Mouse (Mus musculus) C2C12 (cell line): Measurements from ENCODE around the gene Gpr3.
A peak's percentile ranks its signal among the peaks of the same experiment; 100 is the strongest.

Source experiments
- CTCF ChIP-seq: IDR thresholded peaks from one replicate; pipeline ENCODE4 v1.5.1; 2011; ENCODE audit not compliant: control insufficient read depth, insufficient read depth, insufficient read length
- MAX ChIP-seq: IDR thresholded peaks from one replicate; pipeline ENCODE4 v1.6.1; 2011; ENCODE audit warnings: mild to moderate bottlenecking, control low read depth
- MYOD1 ChIP-seq: IDR thresholded peaks from one replicate; pipeline ENCODE4 v1.6.1; 2011; ENCODE audit warnings: low read depth; ENCODE audit not compliant: control insufficient read depth, insufficient read length
- MYOG ChIP-seq: IDR thresholded peaks from one replicate; pipeline ENCODE4 v1.6.1; 2011; ENCODE audit not compliant: control insufficient read depth, insufficient read length; ENCODE audit errors: extremely low read depth
- USF1 ChIP-seq: IDR thresholded peaks from one replicate; pipeline ENCODE4 v1.6.1; 2011; ENCODE audit warnings: low read depth, mild to moderate bottlenecking, control low read depth, moderate library complexity

GRCm38 (mm10) chr4:133250609-133251008 is 38.3 kb upstream of the Gpr3 start:
- TF ChIP-seq CTCF = peak; percentile 54
- no peak for TF ChIP-seq USF1
- TF ChIP-seq MAX = peak; percentile 34
- peak; percentile 27 for TF ChIP-seq MYOD1
- no peak for TF ChIP-seq MYOG
